Mouse (Mus musculus) layer of hippocampus, postnatal 14 days (tissue): ENCODE data around the gene Tshb. TPM values are rescaled to one million over a fixed set of nuclear protein-coding genes. Genes with fewer than 3 reads are reported as not detected.

Experiments
- DNase-seq, 2 experiments: peaks; one replicate each; pipeline ENCODE4 v3.0.0; 2021 to 2022; ENCODE audit warnings: low spot score in 2 of 2, mixed read lengths in 1 of 2
- long read RNA-seq, 2 experiments: library from polyadenylated mRNA; stranded (forward); transcript quantifications; one replicate each; pipeline ENCODE4 v2.0.0; 2021
- total RNA-seq, 2 experiments: library from RNA; stranded (reverse); gene quantifications; 2 replicates each; pipeline ENCODE4 v1.2.3; 2021

The Tshb gene
- not detected for total RNA-seq
- long read RNA-seq, experiment 1 = 0 reads
- long read RNA-seq, experiment 2 = 0 reads

DNA sequence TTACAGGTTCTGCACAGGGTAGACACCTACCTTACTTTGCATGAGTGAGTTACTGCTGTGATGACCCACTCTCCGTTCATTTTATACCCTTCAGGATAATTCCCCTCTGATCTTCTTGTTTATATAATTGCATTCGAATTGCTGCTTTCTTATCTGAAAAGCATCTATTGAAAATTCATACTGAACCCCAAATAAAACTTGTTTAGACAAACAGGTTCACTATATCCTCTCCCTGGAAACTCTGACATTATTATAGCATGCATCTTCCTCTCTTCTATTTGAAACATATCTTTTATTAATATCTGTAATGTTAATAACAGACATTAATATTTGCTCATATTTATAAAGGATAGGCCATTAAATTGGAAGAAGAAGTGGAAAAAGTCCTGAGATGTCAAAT, at the start of gene Tshb:
Gene Tshb, minus strand, starts transcription at position 101 of the 400 bp plus-strand sequence.
- DNase-seq = no peak

DNA sequence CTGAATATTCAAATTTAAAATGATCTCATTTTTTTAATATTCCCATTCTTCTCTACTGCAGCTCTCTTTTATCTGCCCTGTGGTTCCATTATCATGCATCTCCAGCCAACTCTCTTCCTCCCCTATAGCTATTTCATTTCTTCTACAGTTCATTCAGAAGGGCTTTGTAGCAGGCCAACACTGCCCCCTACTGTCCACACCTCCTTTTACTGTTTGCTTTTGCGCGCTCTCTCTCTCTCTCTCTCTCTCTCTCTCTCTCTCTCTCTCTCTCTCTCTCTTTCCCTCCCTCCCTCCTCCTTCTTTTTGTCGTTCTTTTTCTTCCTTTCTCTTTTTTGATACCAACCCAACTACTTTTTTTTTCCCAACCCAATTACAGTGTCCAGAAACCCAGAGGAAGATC, 21.4 kb upstream of the Tshb start:
- peak; percentile 70 to 74 for DNase-seq

DNA sequence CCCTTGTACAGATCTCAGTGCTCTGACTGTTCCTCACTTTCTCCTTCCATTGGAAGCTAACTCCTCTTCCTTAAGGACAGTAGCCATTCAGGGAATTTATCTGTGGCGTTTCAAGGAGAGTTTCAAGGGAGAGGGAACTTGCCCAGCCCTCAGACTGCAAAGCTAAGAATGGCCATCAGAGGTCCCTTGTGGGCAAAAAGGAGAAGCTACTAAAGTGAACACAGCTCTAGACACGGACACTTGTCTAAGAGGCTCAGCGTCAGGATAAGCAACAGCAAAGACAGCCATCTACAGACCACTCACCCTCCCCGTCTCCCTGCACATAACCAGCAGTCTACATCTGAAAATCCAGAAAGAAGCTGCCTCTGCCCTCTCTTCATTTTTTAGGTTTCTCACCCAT, 4.9 kb upstream of the Tshb start:
- DNase-seq = no peak

DNA sequence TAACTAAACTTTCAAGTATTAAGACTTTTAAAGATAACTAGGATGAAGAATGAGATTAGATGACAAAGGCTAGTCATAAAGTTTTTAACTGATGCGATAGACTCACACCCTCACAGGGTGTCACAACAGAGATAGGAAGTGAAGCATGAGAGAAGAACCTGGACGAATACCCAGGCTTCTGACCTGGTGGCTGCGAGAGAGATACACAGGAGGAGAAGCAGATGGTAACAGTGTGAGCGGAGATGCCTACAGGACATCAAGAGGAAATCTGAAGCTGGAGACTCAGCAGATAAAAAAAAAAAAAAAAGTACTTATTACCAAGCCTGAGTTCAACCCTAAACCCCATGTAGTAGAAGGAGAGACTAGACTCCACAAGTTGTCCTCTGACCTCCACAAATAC, 9.5 kb downstream of the Tshb start:
- DNase-seq = no peak

DNA sequence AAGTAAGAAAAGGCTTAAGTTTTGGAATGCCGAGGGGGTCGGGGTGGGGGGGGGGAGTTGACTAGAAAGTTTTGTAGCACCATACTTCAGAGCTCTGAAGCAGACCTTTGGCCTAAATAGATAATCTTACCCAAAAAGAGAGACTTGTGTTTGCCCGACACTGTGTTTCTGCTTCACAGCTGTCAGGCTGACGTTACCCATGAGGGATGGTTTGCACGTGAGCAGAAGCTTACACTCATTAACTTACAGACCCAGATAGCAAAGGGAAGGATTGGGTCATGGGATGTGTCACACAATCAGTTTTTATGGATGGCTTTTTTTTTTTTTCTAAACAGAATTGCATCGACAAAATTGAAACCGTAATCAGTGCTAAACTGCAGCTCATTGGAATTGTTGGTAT, 17.7 kb downstream of the Tshb start:
- DNase-seq = no peak

DNA sequence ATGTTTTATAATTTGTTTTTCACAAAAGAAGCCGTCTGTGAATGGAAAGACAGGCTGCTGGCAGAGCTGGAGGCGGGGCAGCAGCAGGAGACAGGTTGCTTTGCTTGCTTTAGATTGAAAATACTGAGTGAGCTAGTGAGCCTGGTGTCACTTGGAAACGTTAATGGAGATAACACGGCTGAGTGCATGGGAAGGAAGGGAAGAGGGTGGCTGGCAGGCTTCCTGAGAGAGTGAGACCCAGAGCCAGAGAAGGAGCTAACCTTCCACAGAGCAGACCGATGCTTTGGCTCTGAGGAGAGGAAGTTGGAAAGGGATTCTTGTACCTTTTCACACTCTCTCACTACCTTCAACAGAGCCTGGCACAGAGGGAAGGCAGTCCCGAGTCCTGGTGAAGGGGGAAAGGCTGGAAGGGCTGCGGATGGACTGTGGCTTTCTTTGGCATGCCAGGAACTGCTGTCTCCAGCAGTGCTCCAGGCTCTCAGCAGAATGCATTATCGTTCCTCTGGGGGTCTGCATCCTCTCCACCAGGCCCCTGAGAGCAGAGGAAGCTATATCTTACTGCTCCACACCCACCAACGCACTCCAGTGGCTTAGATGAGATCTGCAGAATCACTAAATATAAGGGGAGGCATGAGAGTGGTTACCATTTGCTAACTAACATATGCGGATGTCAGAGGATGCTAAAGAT, 18.7 kb downstream of the Tshb start:
- peak in 1 of 2 experiments; percentile 56 for DNase-seq

DNA sequence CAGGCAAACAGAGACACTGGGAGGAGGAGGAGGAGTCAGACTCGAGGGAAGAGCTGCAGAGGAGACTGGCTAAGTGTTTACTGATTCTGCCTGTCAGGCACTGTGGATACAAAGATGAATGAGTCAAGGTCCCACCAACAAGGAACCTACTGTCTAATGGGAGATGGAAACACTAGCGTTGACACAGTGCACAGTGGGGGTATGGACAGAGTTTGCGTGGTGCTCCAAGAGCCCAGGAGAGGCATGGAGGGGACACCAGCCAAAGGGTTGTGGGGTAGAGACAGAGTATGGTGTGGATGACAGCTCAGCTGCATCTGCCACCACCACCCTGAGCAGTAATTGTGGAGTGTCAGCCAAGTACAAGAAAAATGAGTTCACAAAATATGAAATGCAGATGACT, 20.1 kb downstream of the Tshb start:
- DNase-seq = peak in 1 of 2 experiments; percentile 40

DNA sequence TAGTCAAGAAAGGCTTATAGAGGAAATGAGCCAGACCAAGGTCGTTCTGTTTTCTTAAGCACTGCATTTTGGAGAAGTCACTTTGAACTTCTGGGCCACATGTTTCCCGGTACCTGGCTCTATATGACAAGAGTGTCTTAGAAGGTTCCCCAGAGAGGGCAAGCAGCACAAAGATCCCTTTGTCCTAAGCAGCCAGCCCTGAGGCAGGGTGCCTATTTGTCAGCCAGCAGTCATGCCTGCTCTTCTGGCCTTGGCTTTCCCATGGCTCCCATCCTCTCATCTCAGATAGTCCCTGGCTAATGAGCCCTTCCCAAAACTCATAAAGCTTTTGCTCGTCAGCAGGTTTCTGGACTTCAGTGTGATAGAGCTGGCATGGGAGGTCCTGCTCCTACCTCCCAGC, 22.3 kb downstream of the Tshb start:
- DNase-seq = no peak

DNA sequence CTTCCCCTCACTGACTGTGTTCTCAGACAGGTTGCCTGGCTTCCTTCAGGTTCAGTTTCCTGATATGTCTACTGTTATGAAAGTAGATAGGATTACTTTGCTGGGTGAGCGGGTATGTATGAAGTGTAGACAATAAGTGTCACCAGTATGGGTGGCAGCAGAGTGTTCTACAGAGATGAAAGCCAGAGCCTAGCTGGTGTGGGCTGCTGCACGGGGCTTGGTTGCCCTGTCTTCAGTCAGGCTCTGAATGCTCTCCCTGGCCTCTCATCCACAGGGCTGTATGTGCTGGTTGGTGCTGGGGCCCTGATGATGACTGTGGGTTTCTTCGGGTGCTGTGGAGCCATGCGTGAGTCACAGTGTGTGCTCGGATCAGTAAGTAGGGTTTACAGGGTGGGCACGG, 25.5 kb downstream of the Tshb start:
- no peak for DNase-seq

DNA sequence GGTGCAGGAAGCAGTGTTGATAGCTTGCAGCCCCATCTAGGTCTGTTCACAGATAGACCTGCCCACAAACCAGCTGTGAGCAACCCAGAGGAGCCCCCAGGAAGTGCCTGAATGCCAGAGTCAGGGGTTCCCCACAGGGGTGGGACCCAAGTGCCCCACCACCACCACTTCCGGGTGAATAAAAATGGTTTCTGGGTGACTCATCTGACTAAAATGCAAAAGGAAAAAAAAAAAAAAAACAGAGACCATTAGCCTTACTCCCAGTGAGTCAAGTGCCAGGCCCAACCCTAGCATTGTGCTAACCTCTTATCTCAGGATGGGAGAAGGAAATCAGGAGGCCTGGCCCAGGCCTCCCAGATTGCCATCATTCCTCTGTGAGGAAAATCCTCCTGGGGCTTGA, 26.7 kb downstream of the Tshb start:
- no peak for DNase-seq

DNA sequence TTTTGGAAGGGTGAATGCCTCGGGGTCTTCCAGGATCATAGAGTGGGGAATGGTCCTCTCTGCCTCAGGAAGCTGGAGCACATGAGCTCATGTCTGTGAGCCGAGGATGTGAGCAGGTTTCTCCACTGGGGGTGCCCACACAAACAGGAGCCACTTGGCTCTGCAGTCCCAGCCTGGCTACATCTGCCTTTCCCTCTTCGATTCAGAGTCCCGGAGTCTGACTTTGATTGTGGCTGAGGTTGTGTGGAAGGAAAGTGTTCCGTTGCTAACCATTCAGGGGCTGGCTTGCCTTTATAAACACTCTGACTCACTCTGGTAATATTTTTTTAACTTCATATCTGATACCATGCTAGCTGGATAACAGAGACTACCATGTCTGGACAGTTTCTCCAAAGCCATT, 30.1 kb downstream of the Tshb start:
- DNase-seq = no peak

DNA sequence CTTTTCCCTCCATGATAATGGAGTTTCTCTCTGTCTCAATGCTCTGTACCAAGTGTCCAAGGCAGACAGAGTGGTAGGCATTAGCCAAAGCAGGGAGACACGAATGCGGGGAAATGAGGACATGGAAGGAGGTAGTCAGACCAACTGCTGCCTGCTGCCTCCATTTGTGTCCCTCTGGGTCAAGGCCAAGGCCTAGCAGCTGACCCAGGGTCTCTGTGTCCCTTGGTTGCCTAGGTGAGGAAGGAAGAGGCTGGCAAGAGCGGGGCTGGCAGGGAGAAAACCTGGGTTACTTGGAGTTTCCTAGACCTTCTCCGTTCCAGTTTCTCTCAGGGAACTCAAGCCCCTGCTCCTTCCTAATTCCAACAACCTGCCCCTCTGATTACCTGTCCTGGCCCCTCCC, 30.5 kb downstream of the Tshb start:
- DNase-seq = no peak

DNA sequence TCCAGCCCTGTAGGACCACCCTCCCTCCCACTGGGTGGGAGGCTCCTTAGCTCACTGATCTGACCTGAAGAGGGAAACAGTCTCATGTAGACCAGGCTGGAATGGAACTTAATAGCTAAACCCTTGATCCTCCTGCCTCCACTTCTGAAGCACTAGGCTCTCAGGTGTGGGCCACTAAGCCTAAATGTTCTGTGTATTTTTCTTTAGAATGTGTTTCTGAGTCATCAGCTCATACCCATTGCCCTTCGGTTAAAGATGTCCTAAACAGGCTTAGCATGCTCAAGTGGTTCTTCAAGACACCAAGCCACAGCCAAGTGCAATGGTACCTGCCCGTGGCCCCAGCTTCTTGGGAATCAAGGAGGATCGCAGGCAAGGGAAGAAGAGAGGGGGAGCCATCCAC, 31.0 kb downstream of the Tshb start:
- DNase-seq = no peak

DNA sequence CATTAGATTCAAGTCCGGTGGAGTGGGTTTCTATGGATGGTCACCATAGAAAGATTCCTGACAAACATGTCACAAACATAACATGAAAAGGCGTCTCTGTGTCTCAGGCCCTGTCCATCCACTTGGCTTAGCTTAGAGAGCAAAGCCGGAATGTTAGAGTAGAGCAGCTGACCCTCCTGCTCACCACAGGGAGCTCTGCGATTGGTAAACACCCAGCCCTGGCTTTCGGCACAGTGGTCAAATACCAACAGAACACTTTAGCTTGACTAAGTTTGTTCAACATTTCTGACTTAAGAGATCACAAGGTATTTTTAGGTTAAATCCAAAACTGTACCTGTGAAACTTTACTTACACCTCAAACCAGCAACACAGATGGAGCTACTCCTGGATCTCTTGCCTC, 31.4 kb downstream of the Tshb start:
- DNase-seq = no peak

DNA sequence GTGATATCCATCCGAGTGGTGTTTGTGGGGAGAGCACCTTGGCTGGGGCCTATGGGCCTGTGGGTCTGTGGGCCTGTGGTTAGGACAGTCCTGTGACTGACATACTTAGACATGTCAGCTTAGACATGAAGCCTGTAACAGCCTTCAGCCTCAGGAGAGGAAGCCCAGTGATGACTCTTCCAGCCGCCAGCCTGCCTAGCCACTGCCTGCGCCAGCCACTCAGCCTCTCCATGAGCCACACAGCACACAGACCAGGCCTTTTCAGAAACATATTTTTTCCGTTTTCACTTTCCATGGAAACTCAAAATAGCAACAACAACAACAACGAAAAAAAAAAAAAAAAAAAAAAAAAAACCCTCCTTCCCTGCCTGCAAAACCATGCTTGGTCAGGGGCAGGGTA, 33.8 kb downstream of the Tshb start:
- no peak for DNase-seq

DNA sequence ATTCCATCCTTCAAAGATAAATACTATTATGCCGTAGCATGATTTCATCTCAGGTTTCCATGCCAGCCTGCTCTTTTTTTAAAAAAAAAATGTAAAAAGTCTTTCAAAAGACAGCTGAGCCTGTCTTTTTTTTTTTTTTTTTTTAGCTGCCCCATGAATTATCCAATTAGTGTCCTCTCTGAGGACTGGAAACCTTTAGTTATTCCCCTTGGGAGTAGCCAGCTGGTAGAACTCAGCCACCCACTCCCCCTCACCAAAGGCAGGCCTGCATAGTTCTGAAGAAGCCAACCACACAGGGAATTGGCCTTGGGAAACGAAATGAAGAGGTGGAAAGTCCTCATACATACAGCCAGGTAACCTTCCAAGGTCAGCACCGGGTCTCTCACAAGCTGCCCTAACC, 34.5 kb downstream of the Tshb start:
- no peak for DNase-seq

DNA sequence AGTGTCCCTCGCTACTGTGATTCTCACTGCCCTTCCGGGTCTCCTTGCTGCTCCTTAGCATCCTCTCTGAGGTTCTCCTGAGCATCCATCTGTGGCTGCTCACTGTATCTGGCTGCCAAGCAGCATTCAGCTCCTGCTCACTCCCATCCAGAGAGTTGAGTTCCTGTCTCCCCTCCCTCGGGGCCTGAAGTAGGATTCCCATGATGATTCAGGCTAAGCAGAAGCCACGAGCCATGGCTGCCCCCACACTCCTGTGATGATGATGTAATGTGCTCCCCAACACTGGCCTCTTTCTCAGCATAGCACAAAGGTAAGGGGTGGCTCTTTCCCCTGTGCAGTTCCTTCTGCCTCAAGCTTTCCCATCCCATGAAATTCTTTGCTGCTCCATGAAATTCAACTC, 36.3 kb downstream of the Tshb start:
- DNase-seq = no peak

DNA sequence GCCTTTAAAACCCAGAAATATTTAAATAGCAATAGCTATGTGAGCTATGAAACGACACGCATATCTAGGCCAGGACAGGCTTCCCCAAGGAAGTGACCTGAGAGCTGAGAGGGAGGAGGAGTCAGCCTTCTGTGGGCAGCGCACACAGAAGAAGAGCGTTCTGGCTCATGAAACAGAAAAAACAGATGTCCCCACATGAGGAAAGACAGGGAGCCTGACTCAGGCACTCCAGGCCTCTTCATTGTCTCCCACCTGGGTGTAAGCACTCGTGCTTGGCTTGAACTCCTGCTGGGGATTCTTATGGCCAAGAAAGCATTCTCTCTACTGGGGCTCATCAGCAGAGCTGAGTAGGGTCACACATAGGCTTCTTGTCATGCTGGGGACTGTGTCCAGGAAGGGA, 37.9 kb downstream of the Tshb start:
- DNase-seq = no peak

DNA sequence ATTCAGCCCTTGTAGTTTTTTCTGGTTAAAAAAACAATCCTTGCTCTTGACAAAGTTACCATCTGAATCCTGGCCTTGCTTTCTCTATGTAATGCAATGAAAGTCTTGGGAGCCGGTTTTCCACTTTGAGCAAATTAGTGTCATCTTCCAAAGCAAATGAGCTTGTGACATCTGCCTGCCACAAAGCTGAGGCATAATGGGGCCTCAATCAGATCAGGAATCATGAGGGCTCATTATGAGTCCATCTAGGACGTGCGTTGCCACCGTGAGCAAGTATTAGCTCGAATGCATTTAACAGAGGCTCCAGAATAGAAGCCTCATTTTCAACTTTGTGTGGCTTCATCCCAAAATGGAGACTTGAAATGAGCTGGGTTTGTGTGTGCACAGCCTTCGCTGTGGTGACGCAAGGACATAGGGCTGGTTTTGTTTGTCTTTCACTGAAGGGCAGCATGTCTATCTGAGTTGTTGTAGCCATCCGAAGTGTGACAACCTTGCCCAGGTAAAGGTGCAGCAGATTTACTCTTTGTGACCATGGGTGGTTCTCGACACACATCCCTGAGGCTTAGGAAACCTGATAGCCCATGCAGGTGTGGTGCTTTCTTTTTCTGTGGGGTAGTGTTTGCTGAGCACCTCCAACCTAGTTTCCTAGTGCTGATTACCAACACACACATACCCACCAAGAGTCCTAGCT, 38.6 kb downstream of the Tshb start:
- DNase-seq = no peak

DNA sequence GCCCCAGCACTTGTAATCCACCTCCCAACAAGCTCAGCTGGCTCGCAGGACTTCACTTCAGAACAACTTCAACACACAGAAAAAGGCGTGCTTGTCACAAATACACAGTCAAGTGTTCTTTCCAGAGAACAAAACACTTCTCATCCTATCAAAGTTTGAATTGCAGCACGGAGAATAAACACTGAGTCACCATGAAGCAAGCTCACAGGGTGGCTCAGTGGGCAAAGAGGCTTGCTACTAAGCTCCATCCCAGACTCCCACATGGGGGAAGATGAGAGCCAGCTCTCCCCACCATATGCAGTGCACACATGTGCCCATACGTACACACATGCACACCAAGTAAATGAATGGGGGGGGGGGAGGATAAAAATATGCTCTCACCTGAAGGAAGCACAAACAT, 39.3 kb downstream of the Tshb start:
- DNase-seq = no peak

DNA sequence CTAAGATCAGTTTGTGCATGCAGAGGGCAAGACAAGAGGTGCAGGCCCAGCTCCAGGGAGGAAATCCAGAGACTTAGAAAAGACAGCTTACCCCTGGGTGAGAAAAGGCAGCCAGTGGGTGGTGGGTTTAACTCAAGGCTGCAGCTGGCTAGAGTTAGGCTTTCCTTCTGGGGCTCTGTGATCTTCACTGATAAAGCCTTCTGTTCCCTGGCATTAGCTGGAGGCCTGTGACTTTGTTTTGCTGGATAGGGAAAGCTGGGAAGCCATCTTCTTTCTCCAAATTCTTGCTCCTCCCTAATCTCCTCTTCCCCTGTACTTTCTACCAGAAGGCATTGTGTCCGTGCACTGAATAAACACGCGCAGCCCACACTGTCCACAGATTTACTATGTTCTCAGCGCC, 39.8 kb downstream of the Tshb start:
- DNase-seq = no peak

DNA sequence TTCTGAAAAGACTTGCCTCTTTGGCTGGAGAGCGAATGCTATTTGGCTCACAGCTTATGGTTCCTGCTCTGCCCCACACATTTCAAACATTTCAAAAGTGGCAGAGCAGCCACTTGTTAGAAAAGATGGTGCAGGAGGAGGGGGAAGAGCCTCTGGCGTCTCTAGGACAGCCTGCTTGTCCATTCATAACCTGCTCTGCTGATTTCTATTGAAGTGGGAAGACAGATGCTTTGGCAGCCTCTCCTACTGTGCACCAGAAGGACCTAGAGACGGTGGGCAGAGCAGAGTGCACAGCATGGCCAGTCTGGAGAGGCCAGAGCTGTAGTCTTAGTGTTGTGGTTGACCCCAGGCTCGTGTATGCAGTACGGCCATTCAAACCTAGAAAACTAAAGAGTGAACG, 43.6 kb downstream of the Tshb start:
- no peak for DNase-seq
